Mouse (Mus musculus): ENCODE measurements around the gene Tmem234. TPM values are rescaled to one million over a fixed set of nuclear protein-coding genes. Genes with fewer than 3 reads are reported as not detected.

Gene Tmem234
- total RNA-seq, 1 experiment: 172 TPM

GRCm38 (mm10) chr4:129572236-129573092, 28.0 kb upstream of the Tmem234 start:
- H3K4me1 ChIP-seq (ENCODE audit: control insufficient read depth in 2 of 2, insufficient read depth in 2 of 2, low read length in 2 of 2, poor library complexity in 1 of 2): peaks cover 3 to 13% of the 10 kb centered on the region in 2 experiments; a peak in 2 of 4 replicates
- no peak for TF ChIP-seq ZC3H11A (IDR thresholded peaks at IDR 0.05; ENCODE audit: borderline replicate concordance, low read depth, low read length)
- no peak for TF ChIP-seq CHD2 (IDR thresholded peaks at IDR 0.05; ENCODE audit: low read depth, low read length)
- no peak for TF ChIP-seq HCFC1 (IDR thresholded peaks at IDR 0.05; ENCODE audit: borderline replicate concordance, insufficient read depth, low read length)
- no peak for TF ChIP-seq ZNF384 (IDR thresholded peaks at IDR 0.05; ENCODE audit: low read depth, low read length)
- no peak for TF ChIP-seq MAFK (IDR thresholded peaks at IDR 0.05; ENCODE audit: insufficient read depth, low read depth, low read length)
- in situ Hi-C loops (cut with MboI; ENCODE audit: low sequenced_read_pairs in 2 of 2, unreplicated experiment in 2 of 2): no loop called here
- no peaks in the 10 kb centered on the region for H3K36me3 ChIP-seq (ENCODE audit: control insufficient read depth, insufficient read depth, low read length, poor library complexity, severe bottlenecking)
- H3K9ac ChIP-seq (ENCODE audit: insufficient read depth, low read depth, low read length, poor library complexity, severe bottlenecking): no peak overlapping the region
- H3K9me3 ChIP-seq (ENCODE audit: control insufficient read depth, insufficient read depth, low read depth, low read length): no peaks in the 10 kb centered on the region
- no peak overlapping the region for H3K4me3 ChIP-seq (ENCODE audit: insufficient read depth in 1 of 2, low read depth in 1 of 2, low read length in 2 of 2, poor library complexity in 1 of 2, severe bottlenecking in 1 of 2)
- DNase-seq (ENCODE audit: low read depth, low spot score): no peak
- no peak overlapping the region for H3K27ac ChIP-seq (ENCODE audit: insufficient read depth, low read depth, low read length, poor library complexity, severe bottlenecking)

GRCm38 (mm10) chr4:129573093-129573370, 27.4 kb upstream of the Tmem234 start:
- no peak for DNase-seq (ENCODE audit: low read depth, low spot score)
- H3K27ac ChIP-seq (ENCODE audit: insufficient read depth, low read depth, low read length, poor library complexity, severe bottlenecking): no peak overlapping the region
- no peak overlapping the region for H3K4me3 ChIP-seq (ENCODE audit: insufficient read depth in 1 of 2, low read depth in 1 of 2, low read length in 2 of 2, poor library complexity in 1 of 2, severe bottlenecking in 1 of 2)
- no peaks in the 10 kb centered on the region for H3K36me3 ChIP-seq (ENCODE audit: control insufficient read depth, insufficient read depth, low read length, poor library complexity, severe bottlenecking)
- no peak overlapping the region for H3K9ac ChIP-seq (ENCODE audit: insufficient read depth, low read depth, low read length, poor library complexity, severe bottlenecking)
- TF ChIP-seq CHD2 (IDR thresholded peaks at IDR 0.05; ENCODE audit: low read depth, low read length) (no peak), HCFC1 (IDR thresholded peaks at IDR 0.05; ENCODE audit: borderline replicate concordance, insufficient read depth, low read length) (no peak), ZNF384 (IDR thresholded peaks at IDR 0.05; ENCODE audit: low read depth, low read length) (no peak), ZC3H11A (IDR thresholded peaks at IDR 0.05; ENCODE audit: borderline replicate concordance, low read depth, low read length) (no peak), MAFK (IDR thresholded peaks at IDR 0.05; ENCODE audit: insufficient read depth, low read depth, low read length) (no peak)
- no peaks in the 10 kb centered on the region for H3K9me3 ChIP-seq (ENCODE audit: control insufficient read depth, insufficient read depth, low read depth, low read length)
- in situ Hi-C loops (cut with MboI; ENCODE audit: low sequenced_read_pairs in 2 of 2, unreplicated experiment in 2 of 2): no loop called here
- H3K4me1 ChIP-seq (ENCODE audit: control insufficient read depth in 2 of 2, insufficient read depth in 2 of 2, low read length in 2 of 2, poor library complexity in 1 of 2): peaks cover 3 to 13% of the 10 kb centered on the region in 2 experiments; a peak in 2 of 4 replicates

GRCm38 (mm10) chr4:129573430-129573829, 27.0 kb upstream of the Tmem234 start, which contains the start of gene Lck:
Lck (minus strand) TSS chr4:129573641.
- no peaks in the 10 kb centered on the region for H3K9me3 ChIP-seq (ENCODE audit: control insufficient read depth, insufficient read depth, low read depth, low read length)
- H3K36me3 ChIP-seq (ENCODE audit: control insufficient read depth, insufficient read depth, low read length, poor library complexity, severe bottlenecking): no peaks in the 10 kb centered on the region
- H3K4me1 ChIP-seq (ENCODE audit: control insufficient read depth in 2 of 2, insufficient read depth in 2 of 2, low read length in 2 of 2, poor library complexity in 1 of 2): peaks cover 3 to 13% of the 10 kb centered on the region in 2 experiments; a peak in 2 of 4 replicates
- no peak within 1 kb of the TSS for H3K27ac ChIP-seq (ENCODE audit: insufficient read depth, low read depth, low read length, poor library complexity, severe bottlenecking)
- no peak within 1 kb of the TSS for H3K4me3 ChIP-seq (ENCODE audit: insufficient read depth in 1 of 2, low read depth in 1 of 2, low read length in 2 of 2, poor library complexity in 1 of 2, severe bottlenecking in 1 of 2)
- no peak within 1 kb of the TSS for H3K9ac ChIP-seq (ENCODE audit: insufficient read depth, low read depth, low read length, poor library complexity, severe bottlenecking)
- TF ChIP-seq ZC3H11A (IDR thresholded peaks at IDR 0.05; ENCODE audit: borderline replicate concordance, low read depth, low read length): no peak
- no peak for TF ChIP-seq ZNF384 (IDR thresholded peaks at IDR 0.05; ENCODE audit: low read depth, low read length)
- TF ChIP-seq MAFK (IDR thresholded peaks at IDR 0.05; ENCODE audit: insufficient read depth, low read depth, low read length): no peak
- no peak for TF ChIP-seq CHD2 (IDR thresholded peaks at IDR 0.05; ENCODE audit: low read depth, low read length)
- no peak for TF ChIP-seq HCFC1 (IDR thresholded peaks at IDR 0.05; ENCODE audit: borderline replicate concordance, insufficient read depth, low read length)
- DNase-seq (ENCODE audit: low read depth, low spot score): no peak
- in situ Hi-C loops (cut with MboI; ENCODE audit: low sequenced_read_pairs in 2 of 2, unreplicated experiment in 2 of 2): no loop called here

GRCm38 (mm10) chr4:129575171-129575844, 25.2 kb upstream of the Tmem234 start:
- no peaks in the 10 kb centered on the region for H3K36me3 ChIP-seq (ENCODE audit: control insufficient read depth, insufficient read depth, low read length, poor library complexity, severe bottlenecking)
- no peak overlapping the region for H3K4me3 ChIP-seq (ENCODE audit: insufficient read depth in 1 of 2, low read depth in 1 of 2, low read length in 2 of 2, poor library complexity in 1 of 2, severe bottlenecking in 1 of 2)
- DNase-seq (ENCODE audit: low read depth, low spot score): no peak
- H3K9me3 ChIP-seq (ENCODE audit: control insufficient read depth, insufficient read depth, low read depth, low read length): no peaks in the 10 kb centered on the region
- H3K9ac ChIP-seq (ENCODE audit: insufficient read depth, low read depth, low read length, poor library complexity, severe bottlenecking): no peak overlapping the region
- H3K27ac ChIP-seq (ENCODE audit: insufficient read depth, low read depth, low read length, poor library complexity, severe bottlenecking): no peak overlapping the region
- TF ChIP-seq ZC3H11A (IDR thresholded peaks at IDR 0.05; ENCODE audit: borderline replicate concordance, low read depth, low read length) (no peak), CHD2 (IDR thresholded peaks at IDR 0.05; ENCODE audit: low read depth, low read length) (no peak), MAFK (IDR thresholded peaks at IDR 0.05; ENCODE audit: insufficient read depth, low read depth, low read length) (no peak), HCFC1 (IDR thresholded peaks at IDR 0.05; ENCODE audit: borderline replicate concordance, insufficient read depth, low read length) (no peak), ZNF384 (IDR thresholded peaks at IDR 0.05; ENCODE audit: low read depth, low read length) (no peak)
- in situ Hi-C loops (cut with MboI; ENCODE audit: low sequenced_read_pairs in 2 of 2, unreplicated experiment in 2 of 2): no loop called here
- H3K4me1 ChIP-seq (ENCODE audit: control insufficient read depth in 2 of 2, insufficient read depth in 2 of 2, low read length in 2 of 2, poor library complexity in 1 of 2): peaks cover 0 to 9% of the 10 kb centered on the region in 2 experiments; a peak in 2 of 4 replicates

Measured in ES-E14 (cell line).